Mouse (Mus musculus): ENCODE measurements around the gene Ptprr.

Ptprr gene

GRCm38 (mm10) chr10:116266561-116267433, 248.8 kb downstream of the Ptprr start:
- no peak for DNase-seq (ENCODE audit: low spot score in 2 of 2)

- DNase-seq (ENCODE audit: low spot score in 2 of 2): no peak
Observed at GRCm38 (mm10) chr10:116267434-116267822, 249.4 kb downstream of the Ptprr start.

- DNase-seq (ENCODE audit: low spot score in 2 of 2): no peak
Observed at GRCm38 (mm10) chr10:116268343-116268742, 250.3 kb downstream of the Ptprr start.

- DNase-seq (ENCODE audit: low spot score in 2 of 2): no peak
Observed at GRCm38 (mm10) chr10:116270646-116271469, 252.8 kb downstream of the Ptprr start.

GRCm38 (mm10) chr10:116271470-116271915, 253.5 kb downstream of the Ptprr start:
- DNase-seq (ENCODE audit: low spot score in 2 of 2): no peak

- no peak for DNase-seq (ENCODE audit: low spot score in 2 of 2)
Observed at GRCm38 (mm10) chr10:116272156-116272555, 254.1 kb downstream of the Ptprr start.

- DNase-seq (ENCODE audit: low spot score in 2 of 2): no peak
Observed at GRCm38 (mm10) chr10:116275280-116275679, 257.3 kb downstream of the Ptprr start, which contains the start of gene Ptprb. Gene Ptprb, plus strand, starts transcription at chr10:116275523.

- no peak for DNase-seq (ENCODE audit: low spot score in 2 of 2)
Observed at GRCm38 (mm10) chr10:116286697-116287344, 268.8 kb downstream of the Ptprr start.

GRCm38 (mm10) chr10:116288130-116288529, 270.1 kb downstream of the Ptprr start:
- no peak for DNase-seq (ENCODE audit: low spot score in 2 of 2)

GRCm38 (mm10) chr10:116290483-116290882, 272.5 kb downstream of the Ptprr start:
- no peak for DNase-seq (ENCODE audit: low spot score in 2 of 2)

- DNase-seq (ENCODE audit: low spot score in 2 of 2): no peak
Observed at GRCm38 (mm10) chr10:116291153-116291755, 273.2 kb downstream of the Ptprr start.

GRCm38 (mm10) chr10:116296439-116296838, 278.4 kb downstream of the Ptprr start:
- no peak for DNase-seq (ENCODE audit: low spot score in 2 of 2)

- DNase-seq (ENCODE audit: low spot score in 2 of 2): no peak
Observed at GRCm38 (mm10) chr10:116297854-116298253, 279.8 kb downstream of the Ptprr start.

- DNase-seq (ENCODE audit: low spot score in 2 of 2): no peak
Observed at GRCm38 (mm10) chr10:116300824-116301223, 282.8 kb downstream of the Ptprr start.

- peak in 1 of 2 experiments; percentile 60 for DNase-seq (ENCODE audit: low spot score in 2 of 2)
Observed at GRCm38 (mm10) chr10:116301258-116301657, 283.2 kb downstream of the Ptprr start.

GRCm38 (mm10) chr10:116304355-116304754, 286.3 kb downstream of the Ptprr start:
- DNase-seq (ENCODE audit: low spot score in 2 of 2): no peak

GRCm38 (mm10) chr10:116309460-116309859, 291.4 kb downstream of the Ptprr start:
- DNase-seq (ENCODE audit: low spot score in 2 of 2): no peak

- DNase-seq (ENCODE audit: low spot score in 2 of 2): no peak
Observed at GRCm38 (mm10) chr10:116310516-116311210, 292.6 kb downstream of the Ptprr start.

GRCm38 (mm10) chr10:116319246-116319645, 301.2 kb downstream of the Ptprr start:
- DNase-seq (ENCODE audit: low spot score in 2 of 2): peak; percentile 29 to 74
